Mouse (Mus musculus) forebrain, embryonic 13.5 days (tissue): ENCODE data around the gene Bcl2a1c. TPM values are rescaled to one million over a fixed set of nuclear protein-coding genes. Genes with fewer than 3 reads are reported as not detected.

ENCODE experiments used
- ATAC-seq: fragments of 200-750 bp; cut with Nextera tagmentation; 2 replicates; pipeline ENCODE4 v1.8.0; 2017
- H3K27ac ChIP-seq: fragments of 300-500 bp; sonication (generic); 2 replicates; pipeline ENCODE4 v1.5.1; 2015; ENCODE audit warnings: inconsistent platforms, mild to moderate bottlenecking, moderate library complexity
- H3K27me3 ChIP-seq: fragments of 300-500 bp; sonication (generic); 2 replicates; pipeline ENCODE4 v1.6.1; 2015; ENCODE audit warnings: mild to moderate bottlenecking, inconsistent platforms
- H3K36me3 ChIP-seq: fragments of 300-500 bp; sonication (generic); 2 replicates; pipeline ENCODE4 v1.6.1; 2015; ENCODE audit warnings: mild to moderate bottlenecking, inconsistent platforms; ENCODE audit not compliant: poor library complexity, severe bottlenecking
- H3K4me1 ChIP-seq: fragments of 300-500 bp; sonication (generic); 2 replicates; pipeline ENCODE4 v1.6.1; 2015; ENCODE audit warnings: inconsistent platforms
- H3K4me2 ChIP-seq: fragments of 300-500 bp; sonication (generic); 2 replicates; pipeline ENCODE4 v1.6.1; 2015; ENCODE audit warnings: inconsistent platforms, mild to moderate bottlenecking, moderate library complexity
- H3K4me3 ChIP-seq: fragments of 300-500 bp; sonication (generic); 2 replicates; pipeline ENCODE4 v1.5.1; 2015; ENCODE audit warnings: mild to moderate bottlenecking, inconsistent platforms
- H3K9ac ChIP-seq: fragments of 300-500 bp; sonication (generic); 2 replicates; pipeline ENCODE4 v1.6.1; 2015; ENCODE audit warnings: mild to moderate bottlenecking, inconsistent platforms
- H3K9me3 ChIP-seq: fragments of 300-500 bp; sonication (generic); replicated peaks from 2 replicates; pipeline ENCODE4 v1.6.1; 2016; ENCODE audit warnings: inconsistent platforms
- WGBS: fragments of 180-500 bp; shearing (Covaris S2); methylation state at CpG from one replicate; pipeline ENCODE4 v1.1.7; 2015; 5-methylcytosine and 5-hydroxymethylcytosine counted together
- polyA plus RNA-seq: library from polyadenylated mRNA; unstranded; fragments of >200 nt; fragmentation: Nextera tagmentation; extraction: Ambion mirVana; gene quantifications from 2 replicates; pipeline ENCODE4 v1.2.1, GENCODE M21; 2015

The Bcl2a1c gene
- polyA plus RNA-seq, 1 experiment from 2014 or later = not detected

GRCm38 (mm10) chr9:114379871-114380270, 49.9 kb downstream of the Bcl2a1c start:
- Histone ChIP-seq H3K9me3 (no peaks in the 10 kb centered on the region), H3K27ac (no peak overlapping the region), H3K27me3 (no peaks in the 10 kb centered on the region), H3K4me2 (no peak overlapping the region), H3K36me3 (0 out of 2 replicates have a peak, but pooled peaks cover 5% of the 10 kb centered on the region), H3K9ac (no peak overlapping the region), H3K4me3 (no peak overlapping the region), H3K4me1 (no peaks in the 10 kb centered on the region)
- ATAC-seq = no peak
- 88% methylated on average over 12 of the region's 12 CpGs for WGBS

Other genes with a start within 250 kb of the Bcl2a1c start
- 18.3 and 19.5 TPM in 2 replicates for gene Crtap, start 60.5 kb downstream of the Bcl2a1c start, polyA plus RNA-seq
- 17.1 and 19.4 TPM in 2 replicates for gene Glb1, start 70.9 kb downstream of the Bcl2a1c start, polyA plus RNA-seq
- 6.7 and 8.9 TPM in 2 replicates for gene Tmppe, start 71.0 kb downstream of the Bcl2a1c start, polyA plus RNA-seq
- gene Ccr4, start 174.8 kb downstream of the Bcl2a1c start, polyA plus RNA-seq = not detected in 2 replicates
- gene C130032M10Rik, start 185.6 kb downstream of the Bcl2a1c start, polyA plus RNA-seq = not detected in 2 replicates
- 0.13 and 0.14 TPM in 2 replicates for gene Trim71, start 234.2 kb downstream of the Bcl2a1c start, polyA plus RNA-seq